Mouse (Mus musculus): ENCODE results near the gene Tmem185b.
A peak's percentile ranks its signal among the peaks of the same experiment; 100 is the strongest.

The Tmem185b gene

GRCm38 (mm10) chr1:119540836-119541557, 15.0 kb downstream of the Tmem185b start:
- DNase-seq (ENCODE audit: low read depth): peak; percentile 9

- no peak for DNase-seq (ENCODE audit: low read depth)
Measured at GRCm38 (mm10) chr1:119541570-119541969, 15.6 kb downstream of the Tmem185b start.

GRCm38 (mm10) chr1:119543316-119543715, 17.4 kb downstream of the Tmem185b start:
- no peak for DNase-seq (ENCODE audit: low read depth)

DNA sequence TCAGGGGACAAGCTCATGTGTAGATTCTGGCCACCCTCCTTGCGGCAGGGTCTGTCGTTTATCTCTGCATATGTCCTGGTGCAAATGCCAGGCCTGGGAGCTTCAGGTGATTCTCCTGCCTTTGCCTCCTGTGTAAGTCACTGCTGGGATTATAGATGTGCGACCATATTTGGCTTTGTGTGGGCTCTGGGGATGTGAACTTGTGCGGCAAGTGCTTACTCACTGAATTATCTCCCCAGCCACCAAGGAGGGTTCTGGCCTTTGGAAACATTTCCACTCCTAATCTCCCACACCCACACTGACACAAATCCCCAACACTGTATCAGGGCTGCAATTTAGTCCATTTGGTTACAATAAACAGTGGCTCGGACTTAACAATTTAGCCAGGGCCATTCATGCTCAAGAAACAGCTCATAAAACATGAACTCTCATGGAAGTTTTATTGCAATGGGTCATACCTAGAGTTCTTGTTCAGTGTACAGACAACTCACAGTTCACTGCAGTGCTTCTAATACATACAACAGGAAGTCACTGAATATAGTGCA, 18.7 kb downstream of the Tmem185b start:
- no peak for DNase-seq (ENCODE audit: low read depth)

DNA sequence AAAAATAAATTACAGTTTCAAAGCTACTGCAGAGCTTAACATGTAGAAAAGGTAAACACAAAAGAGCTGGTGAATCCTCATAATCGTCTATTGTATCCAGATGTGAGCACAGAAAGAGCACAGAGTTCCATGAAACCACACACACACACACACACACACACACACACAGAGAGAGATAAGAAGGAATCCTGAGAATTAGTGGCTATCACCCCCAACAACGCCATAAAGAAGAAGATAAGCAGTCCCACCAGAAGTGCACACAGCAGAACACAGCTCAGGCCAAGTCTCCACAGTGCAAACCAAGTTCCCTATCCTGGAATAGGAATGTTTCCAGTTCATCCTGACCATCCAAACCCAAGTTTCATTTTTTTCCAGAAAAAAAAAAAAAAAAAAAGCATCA, 19.2 kb downstream of the Tmem185b start:
- no peak for DNase-seq (ENCODE audit: low read depth)

DNA sequence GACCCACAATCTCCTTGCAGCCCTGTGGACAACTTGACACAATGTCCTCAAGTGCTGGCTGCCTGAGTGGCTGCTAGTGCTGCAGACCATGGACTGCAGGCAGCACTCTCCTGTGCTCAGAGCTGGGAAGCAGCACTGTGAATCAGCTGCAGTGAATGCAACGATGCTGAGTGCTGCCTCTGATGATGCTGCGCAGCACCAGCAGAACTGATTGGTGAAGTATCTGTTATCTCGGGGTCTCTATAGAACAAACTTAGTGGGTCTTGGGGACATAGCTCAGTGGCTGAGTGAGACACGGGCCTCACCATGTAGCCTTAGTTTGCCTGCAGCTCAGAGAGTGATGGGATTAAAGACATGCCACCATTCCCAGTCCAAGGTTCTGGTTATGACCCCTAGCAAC, 19.7 kb downstream of the Tmem185b start:
- no peak for DNase-seq (ENCODE audit: low read depth)

DNA sequence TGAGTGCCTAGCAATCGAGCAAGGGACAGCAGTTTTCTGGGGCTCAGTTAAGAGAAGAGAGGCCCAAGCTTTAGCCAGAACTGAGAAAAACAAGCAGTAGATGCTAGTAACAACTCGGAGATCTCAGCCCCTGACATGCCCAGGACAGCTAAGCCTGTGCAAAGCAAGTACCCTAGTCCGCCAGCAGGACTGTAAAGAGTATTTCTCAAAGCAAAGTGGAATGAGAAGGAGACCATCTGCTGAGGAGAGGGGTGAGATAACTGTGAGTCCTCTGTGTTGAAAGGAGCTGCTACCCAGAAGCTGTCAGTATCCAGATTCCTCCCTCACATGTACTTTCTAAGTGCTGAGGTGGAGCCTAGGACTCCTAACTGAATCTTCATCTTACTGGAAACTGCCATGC, 20.5 kb downstream of the Tmem185b start:
- no peak for DNase-seq (ENCODE audit: low read depth)

- peak; percentile 91 for DNase-seq (ENCODE audit: low read depth)
Measured at GRCm38 (mm10) chr1:119548668-119549326, 22.8 kb downstream of the Tmem185b start.

DNA sequence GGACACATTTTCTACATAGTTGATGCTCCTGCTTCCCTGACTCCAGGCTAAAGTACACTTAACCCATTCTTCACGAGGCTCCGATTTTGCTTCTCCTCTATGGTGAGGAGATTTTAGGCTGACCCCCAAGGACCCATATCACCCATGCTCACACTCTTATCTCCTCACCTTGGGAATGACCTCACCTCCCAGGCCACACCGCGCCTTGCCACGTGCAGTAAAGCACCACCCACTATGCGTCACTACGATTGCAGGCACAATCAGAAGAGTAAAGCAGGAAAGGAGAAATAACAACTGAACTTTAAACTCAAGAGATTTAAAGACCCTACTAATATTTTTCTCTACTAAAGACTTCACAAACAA, 23.3 kb downstream of the Tmem185b start:
- DNase-seq (ENCODE audit: low read depth): no peak

- DNase-seq (ENCODE audit: low read depth): no peak
Measured at GRCm38 (mm10) chr1:119550064-119550463, 24.1 kb downstream of the Tmem185b start.

DNA sequence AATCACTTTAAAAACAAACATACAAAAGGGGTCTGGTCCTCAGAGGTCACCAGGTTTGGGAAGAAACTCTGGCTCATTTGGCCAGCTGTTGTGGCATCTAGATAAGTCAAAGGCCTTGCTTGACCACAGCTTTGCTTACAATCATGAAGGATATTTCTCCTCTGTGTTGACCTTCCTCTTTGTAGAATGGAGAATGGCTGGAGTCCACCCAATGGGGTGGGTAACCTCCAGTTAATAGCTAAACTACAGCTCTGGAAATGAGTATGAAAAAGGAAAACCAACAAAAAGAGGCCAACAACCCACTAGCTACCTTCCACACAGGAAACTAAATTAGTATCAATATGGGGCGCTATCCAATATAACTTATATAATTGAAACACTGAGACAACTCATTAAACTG, 25.7 kb downstream of the Tmem185b start:
- no peak for DNase-seq (ENCODE audit: low read depth)

GRCm38 (mm10) chr1:119555651-119556050, 29.7 kb downstream of the Tmem185b start:
- DNase-seq (ENCODE audit: low read depth): no peak

DNA sequence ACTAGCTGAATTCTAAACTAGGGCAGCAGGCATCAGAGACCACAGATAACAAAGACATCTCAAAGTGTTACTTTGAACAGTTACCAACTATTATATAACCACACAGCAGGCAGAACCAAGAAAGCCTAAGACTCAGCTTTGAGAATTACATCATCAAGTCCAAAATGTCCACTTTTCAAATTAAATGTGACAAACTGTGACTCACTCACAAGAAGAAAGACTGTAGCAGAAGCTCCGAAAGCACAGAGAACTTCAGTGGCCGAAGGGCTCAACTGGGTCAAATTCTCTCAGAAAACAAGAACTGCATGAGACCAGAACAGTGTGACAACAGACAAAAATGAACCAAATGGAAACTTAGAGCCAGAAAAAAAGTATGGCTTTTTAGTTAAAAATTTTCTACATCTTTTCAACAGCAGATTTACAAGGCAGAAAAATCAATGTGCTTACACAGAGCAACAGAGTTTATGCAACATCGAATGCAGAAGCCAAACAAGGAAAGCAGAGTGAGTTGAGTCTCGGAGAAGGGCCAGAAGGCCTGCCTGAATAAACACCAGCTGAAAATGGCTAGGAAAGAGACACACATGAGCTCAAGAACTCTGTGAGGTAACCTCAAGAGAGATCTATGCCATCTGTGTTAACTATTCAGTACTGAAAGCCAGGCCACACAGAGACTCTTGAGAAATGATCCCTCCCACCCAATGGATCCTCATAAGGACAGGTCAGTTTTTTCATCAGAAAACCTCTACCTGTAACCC, 31.9 kb downstream of the Tmem185b start:
- DNase-seq (ENCODE audit: low read depth): peak; percentile 27

GRCm38 (mm10) chr1:119565531-119565930, 39.6 kb downstream of the Tmem185b start:
- DNase-seq (ENCODE audit: low read depth): no peak

DNA sequence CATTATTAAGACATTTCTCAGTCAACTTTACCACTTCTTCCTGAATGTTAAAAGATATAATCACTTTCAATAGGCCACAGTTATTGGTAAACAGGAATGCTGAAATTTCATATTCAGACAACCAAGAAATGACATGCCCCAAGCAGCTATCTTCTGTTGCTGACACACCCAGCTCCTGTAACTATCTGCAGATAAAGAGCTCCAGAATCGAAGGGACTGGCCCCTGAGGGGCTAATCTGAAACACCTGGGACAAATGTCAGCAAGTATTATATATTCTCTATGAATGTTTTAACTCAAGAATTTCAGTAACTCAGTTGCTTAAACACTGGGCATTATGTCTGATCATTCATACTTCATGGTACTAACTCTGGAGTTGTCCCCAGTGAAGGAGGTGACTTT, 44.2 kb downstream of the Tmem185b start:
- no peak for DNase-seq (ENCODE audit: low read depth)

All from NIH3T3 (cell line).